Mouse (Mus musculus) embryo, embryonic 11 days (tissue): ENCODE measurements at regions not wholly inside any gene's neighbourhood (a gene's known extent, or its start where the extent isn't known, plus 50 kb on each side); places are given as distances from the start of the nearest gene placed in this dataset.

Experiments used
- DNase-seq: peaks from one replicate; pipeline ENCODE4 v3.0.0-alpha.2; 2015

DNA sequence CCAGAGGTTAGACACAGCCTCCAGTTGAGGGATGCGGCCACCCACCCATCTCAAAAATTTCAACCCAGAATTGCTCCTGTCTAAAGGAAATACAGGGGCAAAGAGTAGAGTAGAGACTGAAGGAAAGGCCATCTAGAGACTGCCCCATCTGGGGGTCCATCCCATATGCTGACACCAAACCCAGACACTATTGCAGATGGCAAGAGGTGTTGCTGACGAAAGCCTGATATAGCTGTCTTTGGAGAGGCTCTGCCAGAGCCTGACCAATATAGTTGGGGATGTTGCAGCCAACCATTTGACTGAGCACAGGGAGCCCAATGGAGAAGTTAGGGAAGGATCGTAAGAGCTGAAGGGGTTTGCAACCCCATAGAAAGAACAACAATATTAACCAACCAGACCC, 141.6 kb upstream of the Reg3b start:
- DNase-seq: no peak

DNA sequence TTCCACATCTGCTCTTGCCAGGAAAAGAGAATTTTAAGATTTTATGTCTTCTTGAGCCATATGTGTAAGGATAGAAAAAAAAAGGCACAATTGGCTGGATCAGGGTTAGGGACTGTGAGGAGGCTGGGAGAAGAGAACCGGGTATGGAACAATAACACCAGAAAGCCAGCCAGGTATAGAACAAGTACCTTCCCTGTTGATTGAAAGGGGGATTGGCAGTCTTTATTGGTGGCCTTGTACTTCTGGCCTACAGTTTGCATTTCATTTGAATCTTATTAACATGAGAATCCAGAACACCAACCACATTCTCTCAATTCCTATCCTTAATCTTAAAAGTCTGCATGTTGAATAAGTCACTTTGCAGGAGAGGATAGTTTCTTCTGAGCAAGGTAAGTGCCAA, 126.1 kb upstream of the Reg3b start:
- no peak for DNase-seq

GRCm38 (mm10) chr6:78245010-78245409, 125.4 kb upstream of the Reg3b start:
- DNase-seq: no peak

GRCm38 (mm10) chr6:78250053-78250452, 120.4 kb upstream of the Reg3b start:
- no peak for DNase-seq

DNA sequence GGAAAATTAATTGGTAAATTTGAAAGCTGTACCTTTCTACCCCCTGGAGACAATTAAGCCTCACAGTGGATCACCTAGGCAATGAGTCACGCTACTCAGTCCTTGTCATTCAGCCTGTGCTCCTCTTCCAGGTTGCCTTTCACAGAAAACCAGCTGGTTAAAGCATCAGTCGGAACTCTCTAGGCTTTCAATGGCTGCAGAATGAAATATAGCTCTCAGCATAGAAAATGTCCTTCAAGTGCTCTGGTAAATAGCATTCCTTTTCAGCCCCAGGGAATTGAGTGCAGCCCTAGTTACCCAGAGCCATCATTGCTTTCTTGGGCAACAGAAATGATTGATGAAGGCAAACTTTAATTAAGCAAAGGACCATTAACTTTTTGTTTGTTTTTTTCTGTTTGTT, 119.9 kb upstream of the Reg3b start:
- DNase-seq: peak; percentile 50

DNA sequence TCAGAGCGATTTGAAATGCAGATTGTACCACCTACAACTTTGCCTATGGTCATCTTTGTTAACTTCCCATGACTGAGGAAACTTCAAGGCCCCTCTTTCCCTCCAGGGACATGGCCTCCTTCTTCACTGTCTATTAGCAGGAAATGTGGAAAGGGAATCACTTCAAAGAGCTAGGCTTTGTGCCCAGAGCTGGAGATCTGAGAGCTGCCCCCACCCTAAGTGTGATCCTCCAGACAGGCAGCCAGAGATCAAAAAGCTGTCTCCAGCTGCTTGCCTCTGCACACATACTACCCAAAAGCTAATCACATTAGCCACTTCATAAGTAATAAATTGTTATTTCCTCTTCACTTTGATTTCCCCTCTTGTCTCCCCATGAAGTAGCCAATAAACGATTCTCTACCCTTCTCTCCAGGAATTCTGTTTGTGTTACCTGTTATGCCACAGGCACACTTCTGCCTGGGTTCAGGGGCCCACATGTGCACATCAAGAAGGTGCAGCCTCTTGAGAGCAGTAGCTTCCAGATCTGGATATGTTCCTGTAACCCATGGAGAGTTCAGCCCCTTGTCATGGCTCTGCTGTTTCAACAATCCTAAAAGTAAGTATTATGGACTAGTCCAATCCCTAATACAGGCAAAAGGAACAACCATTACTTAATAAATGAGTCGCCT, 98.4 kb upstream of the Reg3b start:
- no peak for DNase-seq

DNA sequence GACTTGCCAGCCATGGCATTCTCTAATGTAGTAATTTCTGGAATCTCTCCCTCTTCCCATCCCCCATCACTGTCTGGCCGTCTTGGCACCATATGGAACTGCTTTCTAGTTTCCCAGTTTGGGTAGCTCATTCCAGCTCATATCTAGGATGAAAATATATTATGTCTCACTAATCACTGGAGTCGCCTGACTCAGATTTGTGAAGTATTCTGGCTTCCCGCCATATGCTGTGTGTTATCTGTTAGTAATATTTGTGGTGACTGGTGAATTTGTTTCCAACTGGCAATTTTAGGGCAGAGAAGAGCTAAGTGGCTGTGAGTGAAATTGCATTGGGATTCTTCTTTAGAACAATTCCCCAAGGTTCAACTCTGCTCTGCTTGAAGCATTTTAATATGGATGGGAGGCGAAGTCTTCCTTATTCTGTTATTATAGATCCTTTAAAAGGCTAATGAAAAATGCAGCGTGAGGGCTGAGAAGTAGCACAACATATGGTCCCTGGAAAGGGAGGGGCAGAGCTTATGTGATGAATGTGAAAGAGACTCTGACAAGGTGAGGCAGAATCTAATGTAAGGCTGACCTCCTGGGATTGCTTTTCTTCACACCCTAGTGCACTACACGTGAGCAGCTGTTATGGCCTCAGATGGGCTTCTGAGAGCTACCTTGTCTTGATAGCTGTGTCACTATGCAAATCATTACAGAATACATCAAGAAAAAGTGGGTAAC, 92.3 kb upstream of the Reg3b start:
- DNase-seq: peak; percentile 28

- no peak for DNase-seq
Observed at GRCm38 (mm10) chr6:78280541-78280940, 89.9 kb upstream of the Reg3b start.

GRCm38 (mm10) chr6:78294647-78295046, 75.8 kb upstream of the Reg3b start:
- peak; percentile 6 for DNase-seq

DNA sequence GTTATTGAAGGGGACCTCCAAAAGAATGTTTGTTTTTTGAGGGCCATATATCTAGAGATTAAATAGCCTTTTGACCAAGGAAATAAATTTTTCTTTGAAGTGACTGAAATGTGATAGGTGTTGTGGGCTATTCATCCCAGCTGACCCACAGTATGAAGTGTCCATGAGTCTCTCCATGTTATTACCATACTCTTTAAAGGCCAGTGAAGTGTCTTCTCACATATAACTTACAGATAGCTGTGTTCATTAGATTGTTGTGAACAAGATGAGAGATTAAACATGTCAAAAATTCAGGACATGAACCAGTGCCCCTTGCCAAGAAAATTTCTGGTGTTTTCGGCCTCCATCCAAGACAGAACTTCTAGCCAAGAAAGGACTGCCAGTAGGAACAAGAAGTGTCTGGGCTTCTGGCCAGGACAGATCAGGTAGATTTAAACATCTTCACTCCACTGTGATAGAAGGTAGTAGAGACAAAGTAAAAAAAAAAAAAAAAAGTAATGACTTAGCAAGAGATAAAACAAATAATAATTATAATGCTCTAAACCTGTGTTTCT, 67.2 kb upstream of the Reg3b start:
- DNase-seq: no peak
